Mouse (Mus musculus) spleen, adult 2 months (tissue): ENCODE results near the gene Pygm. TPM values are rescaled to one million over a fixed set of nuclear protein-coding genes. Genes with fewer than 3 reads are reported as not detected.

Source experiments
- DNase-seq, 2 experiments: peaks; one replicate each; pipeline versions ENCODE4 v3.0.0 to v3.0.0-alpha.2; 2012 to 2021; ENCODE audit warnings: low spot score in 2 of 2, low read depth in 1 of 2
- H3K27ac ChIP-seq: fragments of 200-500 bp; 2 replicates; pipeline ENCODE4 v1.5.1; 2012; ENCODE audit warnings: low read length, inconsistent platforms; ENCODE audit not compliant: insufficient read depth
- H3K27me3 ChIP-seq: fragments of 200-500 bp; 2 replicates; pipeline ENCODE4 v1.6.1; 2012; ENCODE audit warnings: mild to moderate bottlenecking, moderate library complexity, low read length, inconsistent platforms; ENCODE audit not compliant: control insufficient read depth, insufficient read depth
- H3K36me3 ChIP-seq: fragments of 200-500 bp; 2 replicates; pipeline ENCODE4 v1.6.1; 2012; ENCODE audit warnings: mild to moderate bottlenecking, low read length, inconsistent platforms; ENCODE audit not compliant: control insufficient read depth, insufficient read depth
- H3K4me1 ChIP-seq: fragments of 200-500 bp; 2 replicates; pipeline ENCODE4 v1.6.1; 2011; ENCODE audit warnings: inconsistent platforms; ENCODE audit not compliant: control insufficient read depth, insufficient read depth, insufficient read length
- H3K4me3 ChIP-seq: fragments of 200-500 bp; 2 replicates; pipeline ENCODE4 v1.5.1; 2011; ENCODE audit warnings: mild to moderate bottlenecking, inconsistent platforms; ENCODE audit not compliant: insufficient read depth, insufficient read length; ENCODE audit errors: extremely low read depth
- CTCF ChIP-seq: fragments of 200-500 bp; IDR thresholded peaks from 2 replicates; pipeline ENCODE4 v1.5.1; 2011; ENCODE audit warnings: mild to moderate bottlenecking, inconsistent platforms; ENCODE audit not compliant: insufficient read depth, insufficient read length, insufficient replicate concordance; ENCODE audit errors: extremely low read depth
- POLR2A ChIP-seq: fragments of 200-500 bp; IDR thresholded peaks from 2 replicates; pipeline ENCODE4 v1.6.1; 2011; ENCODE audit warnings: low read depth, low read length, inconsistent platforms
- WGBS: fragments of 180-500 bp; shearing (Covaris S2); methylation state at CpG from one replicate; pipeline ENCODE4 v1.1.7; 2018; 5-methylcytosine and 5-hydroxymethylcytosine counted together
- polyA plus RNA-seq: library from polyadenylated mRNA; depleted of rRNA; stranded (reverse); fragments of >200 nt; gene quantifications from 2 replicates; pipeline ENCODE4 v1.2.3, GENCODE M21; 2012

The Pygm gene
- polyA plus RNA-seq, 1 experiment: 8.1 TPM

DNA sequence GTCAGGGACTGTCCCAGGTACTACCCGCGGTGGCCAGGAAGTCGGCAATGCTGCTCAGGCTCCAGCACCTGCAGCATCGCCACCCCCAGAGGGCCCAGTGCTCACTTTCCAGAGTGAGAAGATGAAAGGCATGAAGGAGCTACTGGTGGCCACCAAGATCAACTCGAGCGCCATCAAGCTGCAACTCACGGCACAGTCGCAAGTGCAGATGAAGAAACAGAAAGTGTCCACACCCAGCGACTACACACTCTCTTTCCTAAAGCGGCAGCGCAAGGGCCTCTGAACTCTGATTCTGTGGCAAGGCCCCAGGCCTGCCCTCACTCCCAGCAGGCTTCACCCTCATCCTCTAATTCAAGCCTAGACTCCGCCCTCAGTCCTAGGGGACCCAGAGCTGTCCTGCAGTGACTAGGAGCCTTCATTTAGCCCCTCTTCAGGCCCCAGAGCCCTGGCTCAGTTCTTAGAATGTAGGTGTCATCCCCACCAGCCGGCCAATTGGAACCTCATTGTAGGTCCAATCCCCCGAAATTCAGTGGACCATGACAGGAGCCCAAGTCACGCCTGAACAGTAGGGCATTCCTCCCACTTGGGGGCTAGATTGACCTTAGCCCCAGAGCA, 44.2 kb upstream of the Pygm start:
- Histone ChIP-seq H3K27me3 (no peaks in the 10 kb centered on the region), H3K4me1 (peaks cover 28% of the 10 kb centered on the region; the same call in 1 of the 2 replicates), H3K36me3 (peaks cover 24% of the 10 kb centered on the region), H3K4me3 (peak overlapping the region; percentile 41), H3K27ac (peak overlapping the region; percentile 92)
- 18% methylated on average over 15 of the region's 15 CpGs for WGBS
- DNase-seq: peak; percentile 73 to 82
- no peak for TF ChIP-seq POLR2A
- TF ChIP-seq CTCF: peak; percentile 47; the same call in 1 of the 2 replicates

DNA sequence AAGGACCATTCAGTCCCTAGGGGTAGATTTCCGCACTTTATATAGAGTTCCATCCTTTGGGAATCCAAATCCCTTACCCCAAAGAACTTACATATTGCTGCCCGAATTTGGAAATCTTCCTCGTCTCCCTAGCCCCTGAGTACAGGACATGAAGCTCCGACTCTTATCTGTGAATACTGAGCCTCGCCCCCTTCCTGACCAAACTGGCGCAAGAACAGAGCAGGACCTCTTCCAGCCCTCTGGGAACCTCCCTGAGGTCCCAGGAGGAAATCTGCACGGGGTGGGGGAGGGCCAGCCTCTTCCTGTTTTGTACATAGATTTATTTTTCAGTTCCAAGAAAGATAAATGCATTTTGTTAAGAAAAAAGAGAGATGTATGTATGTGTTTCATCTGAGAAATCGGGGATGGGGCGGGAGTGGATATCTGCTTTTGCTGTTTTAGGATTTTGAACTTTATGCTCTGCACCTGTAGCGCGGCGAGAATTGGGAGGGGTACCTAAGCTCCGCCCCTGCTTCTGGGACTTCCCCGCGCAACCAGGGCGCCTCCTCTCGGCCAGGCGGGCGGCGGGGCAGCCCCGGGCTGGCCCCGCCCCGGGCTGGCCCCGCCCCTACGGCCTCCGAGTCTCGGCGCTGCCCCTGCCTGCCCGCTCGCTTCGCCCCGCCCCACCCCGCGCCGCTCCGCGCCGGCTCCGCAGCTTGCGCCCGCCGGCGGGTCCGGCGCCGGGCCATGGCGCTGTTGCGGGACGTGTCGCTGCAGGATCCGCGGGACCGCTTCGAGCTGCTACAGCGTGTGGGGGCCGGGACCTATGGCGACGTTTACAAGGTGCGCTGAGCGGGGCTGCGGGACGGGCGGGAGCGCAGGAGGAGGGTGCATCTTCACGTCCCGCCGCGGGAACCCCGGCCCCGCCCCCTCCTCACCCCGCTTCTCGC, 43.4 kb upstream of the Pygm start, which contains the start of gene Map4k2:
TSS of gene Map4k2 (plus strand) at position 612 of the 929 bp plus-strand sequence.
- Histone ChIP-seq H3K36me3 (peaks cover 32% of the 10 kb centered on the region), H3K27me3 (no peaks in the 10 kb centered on the region), H3K4me3 (peak within 1 kb of the TSS; percentile 94), H3K27ac (peak within 1 kb of the TSS; percentile 93), H3K4me1 (peaks cover 26% of the 10 kb centered on the region; the same call in 1 of the 2 replicates)
- TF ChIP-seq POLR2A (no peak), CTCF (no peak)
- DNase-seq: peak; percentile 82 to 90
- WGBS: 2% methylated on average over 72 of the region's 72 CpGs

DNA sequence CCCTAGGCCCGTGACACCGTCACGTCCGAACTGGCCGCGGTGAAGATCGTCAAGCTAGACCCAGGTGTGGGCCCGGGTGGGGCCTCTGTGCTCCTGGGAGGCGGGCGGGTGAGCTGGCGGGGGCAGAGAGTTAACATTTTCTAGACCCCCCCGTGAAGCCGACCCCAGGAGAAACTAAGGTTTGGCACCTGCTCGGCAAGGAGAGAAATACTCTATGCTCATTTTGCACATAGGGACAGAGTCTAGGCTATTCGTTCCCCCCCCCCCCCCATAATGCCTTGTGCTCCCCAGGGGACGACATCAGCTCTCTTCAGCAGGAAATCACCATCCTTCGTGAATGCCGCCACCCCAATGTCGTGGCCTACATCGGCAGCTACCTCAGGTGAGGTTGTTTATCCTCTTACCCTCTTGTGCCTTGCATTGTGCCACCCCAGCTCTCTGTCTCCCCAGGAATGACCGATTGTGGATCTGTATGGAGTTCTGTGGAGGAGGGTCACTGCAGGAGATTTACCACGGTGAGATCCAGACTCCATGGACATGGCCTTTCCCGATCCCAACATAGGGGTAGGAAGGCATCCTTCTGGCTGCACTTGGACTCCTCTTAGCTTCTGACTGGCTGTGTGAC, 42.6 kb upstream of the Pygm start:
- peak overlapping the region; percentile 93 for H3K27ac ChIP-seq
- DNase-seq: no peak
- WGBS: under 1% methylated on average over 23 of the region's 23 CpGs
- no peak for TF ChIP-seq CTCF
- TF ChIP-seq POLR2A: no peak
- peaks cover 20% of the 10 kb centered on the region; the same call in 1 of the 2 replicates for H3K4me1 ChIP-seq
- no peaks in the 10 kb centered on the region for H3K27me3 ChIP-seq
- peaks cover 40% of the 10 kb centered on the region for H3K36me3 ChIP-seq
- H3K4me3 ChIP-seq: peak overlapping the region; percentile 94

DNA sequence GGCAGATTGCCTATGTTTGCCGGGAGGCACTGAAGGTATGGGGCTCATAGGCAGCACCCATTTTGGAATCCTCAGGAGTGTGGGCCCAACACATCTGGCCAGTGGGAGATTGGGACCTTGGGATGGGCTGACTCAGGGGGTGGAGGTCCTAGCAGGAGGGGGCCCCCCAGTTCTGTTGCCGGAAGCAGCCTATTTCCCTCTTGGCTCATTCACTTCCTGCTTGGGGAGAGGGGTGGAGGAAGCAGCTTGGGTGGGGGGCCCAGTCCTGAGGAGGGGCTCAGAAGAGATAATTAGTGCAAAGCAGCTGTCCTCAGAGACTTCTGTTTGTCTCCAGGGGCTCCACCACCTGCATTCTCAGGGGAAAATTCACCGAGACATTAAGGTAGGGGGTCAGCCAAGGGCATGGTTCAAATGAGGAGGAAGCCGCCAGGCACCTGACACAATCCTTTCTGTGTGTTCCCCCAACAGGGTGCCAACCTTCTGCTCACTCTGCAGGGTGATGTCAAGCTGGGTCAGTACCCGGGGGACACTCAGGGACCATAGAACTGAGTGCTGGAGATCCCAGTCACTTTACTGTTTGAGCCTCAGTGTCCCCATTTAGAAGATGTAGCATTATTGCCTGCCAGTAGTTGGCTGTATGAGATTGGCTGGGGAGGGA, 41.8 kb upstream of the Pygm start:
- Histone ChIP-seq H3K36me3 (peaks cover 48% of the 10 kb centered on the region), H3K4me1 (peaks cover 20% of the 10 kb centered on the region; the same call in 1 of the 2 replicates), H3K27me3 (no peaks in the 10 kb centered on the region), H3K27ac (peak overlapping the region; percentile 93), H3K4me3 (peak overlapping the region; percentile 94)
- DNase-seq: no peak
- TF ChIP-seq CTCF (no peak), POLR2A (no peak)
- WGBS: 17% methylated on average over 5 of the region's 5 CpGs

DNA sequence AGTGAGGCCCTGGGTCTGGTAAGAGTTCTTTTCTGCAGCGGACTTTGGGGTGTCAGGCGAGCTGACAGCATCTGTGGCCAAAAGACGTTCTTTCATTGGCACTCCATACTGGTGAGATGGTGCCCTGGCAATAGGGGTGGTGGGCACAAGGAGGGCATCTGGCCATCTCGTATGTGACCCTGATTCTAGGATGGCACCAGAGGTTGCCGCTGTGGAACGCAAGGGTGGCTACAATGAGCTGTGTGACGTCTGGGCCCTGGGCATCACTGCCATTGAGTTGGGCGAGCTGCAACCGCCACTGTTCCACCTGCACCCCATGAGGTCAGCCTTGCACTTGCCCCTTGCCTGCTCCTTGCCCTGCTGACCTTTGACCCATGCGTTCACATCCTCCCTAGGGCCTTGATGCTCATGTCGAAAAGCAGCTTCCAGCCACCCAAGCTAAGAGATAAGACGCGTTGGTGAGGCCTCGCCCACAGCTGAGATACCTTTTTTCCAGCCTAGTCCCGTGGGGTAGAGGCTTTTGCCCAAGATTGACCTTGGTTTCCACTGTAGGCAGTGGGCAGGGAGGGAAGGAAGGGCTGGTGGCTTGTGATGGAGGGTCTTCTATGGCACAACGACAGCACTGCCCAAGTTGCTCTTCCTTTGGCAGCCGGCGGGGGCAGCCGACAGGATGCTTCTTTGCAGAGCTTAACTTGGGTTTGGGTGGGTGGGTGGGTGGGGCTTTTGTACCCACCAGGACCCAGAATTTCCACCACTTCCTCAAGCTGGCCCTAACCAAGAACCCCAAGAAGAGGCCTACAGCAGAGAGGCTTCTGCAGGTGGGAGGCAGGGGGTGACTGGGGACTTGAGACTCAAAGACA, 40.9 kb upstream of the Pygm start:
- 0 out of 2 replicates have a peak, but pooled peaks have one; percentile 6 for TF ChIP-seq CTCF
- no peak for TF ChIP-seq POLR2A
- Histone ChIP-seq H3K36me3 (peaks cover 48% of the 10 kb centered on the region), H3K4me3 (no peak overlapping the region), H3K4me1 (peaks cover 20% of the 10 kb centered on the region; the same call in 1 of the 2 replicates), H3K27ac (peak overlapping the region; percentile 93; the same call in 1 of the 2 replicates), H3K27me3 (no peaks in the 10 kb centered on the region)
- 60% methylated on average over 19 of the region's 19 CpGs for WGBS
- no peak for DNase-seq
